Mouse (Mus musculus) intestine, embryonic 14.5 days (tissue): ENCODE data around the gene Vwa1. TPM values are rescaled to one million over a fixed set of nuclear protein-coding genes. Genes with fewer than 3 reads are reported as not detected.

Experiments used
- ATAC-seq: fragments of 200-750 bp; cut with Nextera tagmentation; replicated peaks from 2 replicates; pipeline ENCODE4 v1.8.0; 2017; ENCODE audit warnings: low read depth, moderate number of reproducible peaks, moderate TSS enrichment, moderate library complexity; ENCODE audit not compliant: low FRiP score, low TSS enrichment
- DNase-seq: peaks from one replicate; pipeline ENCODE4 v3.0.0-alpha.2; 2018; ENCODE audit warnings: low spot score
- H3K27ac ChIP-seq: fragments of 300-500 bp; sonication (generic); 2 replicates; pipeline ENCODE4 v1.5.1; 2014; ENCODE audit warnings: low read depth, mild to moderate bottlenecking, control low read depth
- H3K27me3 ChIP-seq: fragments of 300-500 bp; sonication (generic); replicated peaks from 2 replicates; pipeline ENCODE4 v1.6.1; 2014; ENCODE audit warnings: low read length, control low read depth; ENCODE audit not compliant: control insufficient read depth, insufficient read depth
- H3K36me3 ChIP-seq: fragments of 300-500 bp; sonication (generic); 2 replicates; pipeline ENCODE4 v1.6.1; 2014; ENCODE audit warnings: low read length, control low read depth; ENCODE audit not compliant: control insufficient read depth, insufficient read depth
- H3K4me1 ChIP-seq: fragments of 300-500 bp; sonication (generic); replicated peaks from 2 replicates; pipeline ENCODE4 v1.6.1; 2014; ENCODE audit warnings: low read length, control low read depth, mixed read lengths; ENCODE audit not compliant: control insufficient read depth, insufficient read depth
- H3K4me2 ChIP-seq: fragments of 300-500 bp; sonication (generic); 2 replicates; pipeline ENCODE4 v1.6.1; 2014; ENCODE audit warnings: low read length
- H3K4me3 ChIP-seq: fragments of 300-500 bp; sonication (generic); 2 replicates; pipeline ENCODE4 v1.5.1; 2014; ENCODE audit warnings: low read depth, low read length, control low read depth, mixed read lengths
- H3K9ac ChIP-seq: fragments of 300-500 bp; sonication (generic); 2 replicates; pipeline ENCODE4 v1.6.1; 2014; ENCODE audit warnings: mild to moderate bottlenecking, low read length
- H3K9me3 ChIP-seq: fragments of 300-500 bp; sonication (generic); 2 replicates; pipeline ENCODE4 v1.6.1; 2016; ENCODE audit warnings: low read length, control low read depth; ENCODE audit not compliant: control insufficient read depth
- WGBS: fragments of 180-500 bp; shearing (Covaris S2); extraction: QIAGEN DNeasy Blood & Tissue Kit; methylation state at CpG from one replicate; pipeline ENCODE4 v1.1.7; 2014; 5-methylcytosine and 5-hydroxymethylcytosine counted together
- polyA plus RNA-seq: library from polyadenylated mRNA; unstranded; fragments of >200 nt; fragmentation: Nextera tagmentation; extraction: Ambion mirVana; gene quantifications from 2 replicates; pipeline ENCODE4 v1.2.1, GENCODE M21; 2014

Vwa1 gene
- 16.4 and 16.6 TPM in 2 replicates for polyA plus RNA-seq

GRCm38 (mm10) chr4:155774280-155774754, at the start of gene Vwa1:
Gene Vwa1 (minus strand): TSS chr4:155774698.
- under 1% methylated on average over 35 of the region's 35 CpGs for WGBS
- ATAC-seq: peak; percentile 76
- Histone ChIP-seq H3K4me1 (peaks cover 19% of the 10 kb centered on the region), H3K27ac (peak within 1 kb of the TSS; percentile 57), H3K9me3 (no peaks in the 10 kb centered on the region), H3K4me2 (peak within 1 kb of the TSS; percentile 93), H3K9ac (peak within 1 kb of the TSS; percentile 41), H3K4me3 (peak within 1 kb of the TSS; percentile 43), H3K36me3 (no peaks in the 10 kb centered on the region), H3K27me3 (no peaks in the 10 kb centered on the region)
- DNase-seq: peak; percentile 93

- Histone ChIP-seq H3K9ac (no peak overlapping the region), H3K9me3 (no peaks in the 10 kb centered on the region), H3K27ac (no peak overlapping the region), H3K4me3 (no peak overlapping the region), H3K4me2 (no peak overlapping the region), H3K36me3 (peaks cover 90% of the 10 kb centered on the region), H3K27me3 (no peaks in the 10 kb centered on the region), H3K4me1 (no peaks in the 10 kb centered on the region)
- DNase-seq (no peak), ATAC-seq (no peak)
- 94% methylated on average over 16 of the region's 16 CpGs for WGBS
Measured at GRCm38 (mm10) chr4:155823443-155823842, 48.9 kb upstream of the Vwa1 start.

DNA sequence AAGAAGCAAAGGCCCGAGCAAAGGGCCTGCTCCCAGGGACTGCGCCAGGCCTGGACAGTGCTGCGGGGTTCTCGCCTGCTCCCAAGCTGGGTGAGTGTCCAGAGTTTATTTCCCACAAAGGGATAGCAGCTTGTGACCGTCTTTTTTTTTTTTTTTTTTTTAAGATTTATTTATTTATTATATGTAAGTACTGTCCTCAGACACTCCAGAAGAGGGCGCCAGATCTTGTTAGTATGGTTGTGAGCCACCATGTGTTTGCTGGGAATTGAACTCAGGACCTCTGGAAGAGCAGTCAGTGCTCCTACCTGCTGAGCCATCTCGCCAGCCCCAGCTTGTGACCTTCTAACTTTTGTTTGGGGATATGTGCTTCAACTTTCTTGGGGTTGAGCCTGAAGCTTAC, 46.5 kb upstream of the Vwa1 start:
- Histone ChIP-seq H3K36me3 (peaks cover 97% of the 10 kb centered on the region), H3K27ac (no peak overlapping the region), H3K4me2 (no peak overlapping the region), H3K4me3 (no peak overlapping the region), H3K9ac (no peak overlapping the region), H3K27me3 (no peaks in the 10 kb centered on the region), H3K4me1 (no peaks in the 10 kb centered on the region), H3K9me3 (no peaks in the 10 kb centered on the region)
- WGBS: 72% methylated on average over 7 of the region's 7 CpGs
- ATAC-seq: no peak
- DNase-seq: no peak

- H3K4me2 ChIP-seq: no peak overlapping the region
- no peaks in the 10 kb centered on the region for H3K9me3 ChIP-seq
- peaks cover 91% of the 10 kb centered on the region for H3K36me3 ChIP-seq
- H3K27me3 ChIP-seq: no peaks in the 10 kb centered on the region
- no peak for ATAC-seq
- no peak overlapping the region for H3K9ac ChIP-seq
- H3K4me1 ChIP-seq: peaks cover 14% of the 10 kb centered on the region
- no peak for DNase-seq
- WGBS: 79% methylated on average over 4 of the region's 4 CpGs
- H3K27ac ChIP-seq: no peak overlapping the region
- H3K4me3 ChIP-seq: no peak overlapping the region
Measured at GRCm38 (mm10) chr4:155817533-155817932, 43.0 kb upstream of the Vwa1 start.

GRCm38 (mm10) chr4:155812665-155813181, 38.2 kb upstream of the Vwa1 start:
- WGBS: under 1% methylated on average over 47 of the region's 49 CpGs
- H3K4me1 ChIP-seq: peaks cover 20% of the 10 kb centered on the region
- ATAC-seq: peak; percentile 44
- no peaks in the 10 kb centered on the region for H3K27me3 ChIP-seq
- H3K27ac ChIP-seq: peak overlapping the region; percentile 93
- H3K4me3 ChIP-seq: peak overlapping the region; percentile 100
- peak overlapping the region; percentile 97 for H3K4me2 ChIP-seq
- peak overlapping the region; percentile 99 for H3K9ac ChIP-seq
- peak; percentile 73 for DNase-seq
- H3K9me3 ChIP-seq: no peaks in the 10 kb centered on the region
- peaks cover 75% of the 10 kb centered on the region for H3K36me3 ChIP-seq

DNA sequence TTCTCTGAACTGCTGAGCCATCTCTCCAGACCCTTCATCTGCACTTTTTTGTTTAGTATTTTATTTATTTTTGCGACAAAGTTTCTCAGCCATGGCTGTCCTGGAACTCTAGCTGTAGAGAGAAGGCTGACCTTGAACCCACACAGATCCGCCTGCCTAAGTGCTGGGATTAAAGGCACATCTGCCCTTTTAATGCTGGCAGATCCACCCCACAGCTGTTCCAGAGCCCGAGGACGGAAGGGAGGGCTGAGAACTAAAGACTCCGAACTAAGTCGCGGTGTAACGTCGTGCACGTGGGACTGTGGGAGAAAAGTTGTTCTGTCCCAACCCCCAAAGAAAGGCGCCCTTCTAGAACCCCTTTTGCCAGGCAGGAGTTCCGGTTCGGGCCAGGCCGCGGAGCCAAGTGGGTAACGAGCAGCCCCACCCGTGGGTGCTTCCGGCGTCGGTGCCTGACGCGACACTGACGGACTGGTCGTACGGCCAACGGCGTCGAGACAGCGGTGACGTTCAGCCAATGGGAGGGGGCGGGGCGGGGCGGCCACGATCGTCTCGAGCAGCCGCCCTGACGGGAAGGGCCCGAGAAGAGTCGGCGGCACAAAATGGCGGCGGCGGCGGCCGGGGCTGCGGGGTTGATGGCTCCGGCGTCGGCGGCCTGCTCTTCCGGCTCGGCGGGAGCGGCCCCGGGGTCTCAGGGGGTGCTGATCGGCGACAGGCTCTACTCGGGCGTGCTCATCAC, 37.6 kb upstream of the Vwa1 start, which contains the start of gene Ccnl2:
Gene Ccnl2 (plus strand): TSS at position 561 of the 736 bp plus-strand sequence.
- Histone ChIP-seq H3K9ac (peak within 1 kb of the TSS; percentile 99), H3K36me3 (peaks cover 75% of the 10 kb centered on the region), H3K4me2 (peak within 1 kb of the TSS; percentile 97), H3K27ac (peak within 1 kb of the TSS; percentile 93), H3K27me3 (no peaks in the 10 kb centered on the region), H3K4me3 (peak within 1 kb of the TSS; percentile 100), H3K9me3 (no peaks in the 10 kb centered on the region), H3K4me1 (peaks cover 20% of the 10 kb centered on the region)
- WGBS: 1% methylated on average over 60 of the region's 60 CpGs
- ATAC-seq: peak; percentile 97
- DNase-seq: peak; percentile 95

- WGBS: 93% methylated on average over 3 of the region's 3 CpGs
- Histone ChIP-seq H3K27me3 (no peaks in the 10 kb centered on the region), H3K4me3 (no peak overlapping the region), H3K36me3 (peaks cover 56% of the 10 kb centered on the region), H3K9me3 (no peaks in the 10 kb centered on the region), H3K9ac (no peak overlapping the region), H3K27ac (peak overlapping the region; percentile 54; the same call in 1 of the 2 replicates), H3K4me1 (peaks cover 14% of the 10 kb centered on the region), H3K4me2 (no peak overlapping the region)
- DNase-seq (no peak), ATAC-seq (no peak)
Measured at GRCm38 (mm10) chr4:155807841-155808240, 33.3 kb upstream of the Vwa1 start.

GRCm38 (mm10) chr4:155803340-155804041, 29.0 kb upstream of the Vwa1 start:
- ATAC-seq: peak; percentile 98
- peaks cover 31% of the 10 kb centered on the region for H3K36me3 ChIP-seq
- DNase-seq: peak; percentile 99
- peak overlapping the region; percentile 82 for H3K4me2 ChIP-seq
- peak overlapping the region; percentile 99 for H3K4me3 ChIP-seq
- H3K4me1 ChIP-seq: peaks cover 8% of the 10 kb centered on the region; the same call in 1 of the 2 replicates
- peak overlapping the region; percentile 84 for H3K9ac ChIP-seq
- under 1% methylated on average over 58 of the region's 58 CpGs for WGBS
- H3K27me3 ChIP-seq: no peaks in the 10 kb centered on the region
- peak overlapping the region; percentile 64 for H3K27ac ChIP-seq
- no peaks in the 10 kb centered on the region for H3K9me3 ChIP-seq
